8 mouse cellular contexts compared by ENCODE assay signal in the genomic region with DNA sequence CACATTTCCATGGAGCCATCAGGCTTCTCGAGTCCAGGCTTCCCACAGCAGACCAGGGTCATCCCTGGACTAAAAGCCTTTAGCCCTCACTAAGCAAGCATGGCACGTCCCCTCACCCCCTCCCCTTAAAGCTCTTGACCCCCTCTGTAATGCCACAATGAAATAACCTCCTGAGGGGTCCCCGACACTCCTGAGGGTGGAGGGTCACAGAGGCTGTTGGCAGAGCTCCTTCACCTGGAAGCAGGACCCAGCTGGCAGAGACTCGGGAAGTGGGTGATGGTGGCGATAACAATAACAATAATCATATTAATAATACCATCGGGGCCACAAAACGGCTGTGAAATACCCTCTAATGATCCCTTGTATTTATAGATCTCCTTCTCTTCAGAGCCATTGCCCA. TPM values are rescaled to one million over a fixed set of nuclear protein-coding genes. Genes with fewer than 3 reads are reported as not detected.
DNase-seq lines count a peak whose midpoint lies in the region; ATAC-seq and TF ChIP-seq lines count a peak whose summit lies in the region.

Gene Sp2 (minus strand): TSS at position 101 of the 400 bp plus-strand sequence.

- DNase-seq in left cerebral cortex, adult 2 months (ENCODE audit: extremely low spot score in 1 of 2, low spot score in 2 of 2): no peak
- DNase-seq in left cerebral cortex, postnatal 10 days (ENCODE audit: extremely low spot score in 1 of 2, low spot score in 2 of 2): no peak
- DNase-seq in adrenal gland, postnatal 25 days: no peak
- no peak for DNase-seq in limb, embryonic 11.5 days (ENCODE audit: low spot score)
- DNase-seq in right cerebral cortex, adult 18-20 months: no peak
- DNase-seq in cerebellum, adult 8-10 months: no peak
- DNase-seq in thymus, postnatal 36 days: no peak

- no peak for ATAC-seq in forebrain, embryonic 15.5 days (replicated peaks)
- no peak for ATAC-seq in limb, embryonic 11.5 days (ENCODE audit: insufficient number of reproducible peaks, low FRiP score, low TSS enrichment, low read depth)

- peaks cover 7% of the 10 kb centered on the region for H3K4me1 ChIP-seq in forebrain, embryonic 15.5 days
- H3K4me1 ChIP-seq in limb, embryonic 11.5 days (ENCODE audit: control insufficient read depth, insufficient read depth, low read length): peaks cover 39% of the 10 kb centered on the region

- no peak within 1 kb of the TSS for H3K4me2 ChIP-seq in forebrain, embryonic 15.5 days (replicated peaks)
- H3K4me2 ChIP-seq in limb, embryonic 11.5 days (ENCODE audit: low read depth, severe bottlenecking): peak within 1 kb of the TSS; percentile 1; the same call in 1 of the 2 replicates

- H3K27me3 ChIP-seq in forebrain, embryonic 15.5 days: peaks cover 23% of the 10 kb centered on the region; the same call in 1 of the 2 replicates
- no peaks in the 10 kb centered on the region for H3K27me3 ChIP-seq in limb, embryonic 11.5 days (ENCODE audit: control insufficient read depth, insufficient read depth, low read length)

- intact Hi-C loops in left cerebral cortex, adult 2 months (cut with DNase I): loop anchor here (1.0 to 5.0 kb wide), 3 partner anchors 39 to 164 kb away; no protein-coding TSS in a partner anchor
- intact Hi-C loops in left cerebral cortex, postnatal 10 days (cut with DNase I): loop anchor here (2.0 to 10.0 kb wide), 2 partner anchors 44 to 162 kb away; no protein-coding TSS in a partner anchor

- no peak for TF ChIP-seq CTCF in left cerebral cortex, adult 2 months (IDR thresholded peaks at IDR 0.05)

- no peaks in the 10 kb centered on the region for H3K9me3 ChIP-seq in forebrain, embryonic 15.5 days
- H3K9me3 ChIP-seq in limb, embryonic 11.5 days (ENCODE audit: control insufficient read depth, low read length): no peaks in the 10 kb centered on the region

- no peaks in the 10 kb centered on the region for H3K36me3 ChIP-seq in forebrain, embryonic 15.5 days
- no peaks in the 10 kb centered on the region for H3K36me3 ChIP-seq in limb, embryonic 11.5 days (ENCODE audit: control insufficient read depth, insufficient read depth, low read length)

- no peak within 1 kb of the TSS for H3K27ac ChIP-seq in left cerebral cortex, adult 2 months
- no peak within 1 kb of the TSS for H3K27ac ChIP-seq in forebrain, embryonic 15.5 days (replicated peaks)
- no peak within 1 kb of the TSS for H3K27ac ChIP-seq in limb, embryonic 11.5 days (replicated peaks; ENCODE audit: low read depth, low read length)

- H3K4me3 ChIP-seq in left cerebral cortex, adult 2 months: no peak within 1 kb of the TSS
- H3K4me3 ChIP-seq in forebrain, embryonic 15.5 days: no peak within 1 kb of the TSS
- no peak within 1 kb of the TSS for H3K4me3 ChIP-seq in limb, embryonic 11.5 days (ENCODE audit: low read depth, low read length)

- H3K9ac ChIP-seq in forebrain, embryonic 15.5 days (replicated peaks): no peak within 1 kb of the TSS; the same call in 1 of the 2 replicates
- H3K9ac ChIP-seq in limb, embryonic 11.5 days (ENCODE audit: low read length): no peak within 1 kb of the TSS

- WGBS in forebrain, embryonic 15.5 days: 77% methylated on average over 7 of the region's 7 CpGs
- 62% methylated on average over 7 of the region's 7 CpGs for WGBS in limb, embryonic 11.5 days

RNA-seq across cellular contexts. Expression of gene Sp2, which starts in this region (rescaled TPM):
- total RNA-seq in left cerebral cortex, adult 2 months (2021): 10 to 100 TPM; 12.6 to 15.2 TPM
- 10 to 100 TPM in 1 of 2 experiments, 1 to 10 TPM in 1; 9.9 to 10.7 TPM for total RNA-seq in left cerebral cortex, postnatal 10 days (2021)
- total RNA-seq in adrenal gland, postnatal 25 days (2021): 18.2 and 18.8 TPM in 2 replicates
- 14.9 and 16.1 TPM in 2 replicates for polyA plus RNA-seq in forebrain, embryonic 15.5 days (2015; fragmentation: Nextera tagmentation; extraction: Ambion mirVana)
- polyA plus RNA-seq in limb, embryonic 11.5 days (2014; fragmentation: Nextera tagmentation; extraction: Ambion mirVana): 23.4 and 25.8 TPM in 2 replicates
